Mouse (Mus musculus): ENCODE results near the gene Fmnl1.

DNA sequence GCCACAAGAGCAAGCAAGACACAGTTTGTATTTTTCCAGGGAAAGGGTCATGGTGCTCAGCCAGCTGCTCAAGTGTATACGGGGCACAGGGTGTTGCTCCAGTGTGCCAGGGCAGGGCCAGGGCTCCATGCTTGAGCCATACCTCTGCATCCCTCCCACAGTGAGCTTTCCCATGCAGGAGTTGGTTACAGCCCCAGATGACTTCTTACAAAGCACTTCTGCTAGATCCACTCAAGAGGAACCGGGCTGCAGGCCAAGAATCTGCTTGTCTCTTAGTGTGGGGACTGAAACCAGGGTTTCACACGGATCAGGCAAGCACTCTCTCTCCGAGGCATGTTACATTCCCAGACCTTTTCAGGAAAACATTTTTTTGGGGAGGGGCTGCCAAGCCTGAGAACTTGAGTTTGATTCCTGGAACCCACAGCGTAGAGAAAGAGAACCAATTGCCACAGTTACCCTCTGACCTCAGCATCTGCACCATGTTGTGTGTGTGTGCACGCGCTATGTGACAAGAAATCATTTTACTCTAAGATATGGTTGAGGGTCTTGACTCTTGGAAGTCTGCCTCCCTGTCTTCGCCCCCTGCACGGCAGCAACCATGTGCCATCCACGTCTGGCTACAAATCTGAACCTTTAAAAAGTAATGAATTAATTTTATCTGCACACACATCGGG is 76.7 kb downstream of the Fmnl1 start:
- TF ChIP-seq CTCF (IDR thresholded peaks at IDR 0.05; ENCODE audit: insufficient read depth, low read length) (no peak), POLR2A (IDR thresholded peaks at IDR 0.05; ENCODE audit: borderline replicate concordance, extremely low read depth, low read depth, low read length) (no peak)
